In genomic region chr9:61348036-61348435, GRCm38 (mm10) we compare ENCODE assay signal across 16 mouse cellular contexts. TPM values are rescaled to one million over a fixed set of nuclear protein-coding genes. Genes with fewer than 3 reads are reported as not detected.
A peak's percentile ranks its signal among the peaks of the same experiment; 100 is the strongest.
DNase-seq lines count a peak whose midpoint lies in the region; ATAC-seq lines count a peak whose summit lies in the region.
"Had no signal": no experiment of that assay in that cellular context is flagged by ENCODE, and none has a peak within 500 bp of the region (broad histone marks: within the 10 kb centered on the region; RNA-seq: fewer than 3 reads in every experiment).

No protein-coding gene starts in this region.

- H3K4me1 ChIP-seq in embryonic facial prominence, embryonic 14.5 days (ENCODE audit: control insufficient read depth, insufficient read depth, low read length), result no peaks in the 10 kb centered on the region
- H3K4me1 ChIP-seq in embryonic facial prominence, embryonic 10.5 days, result peaks cover 69% of the 10 kb centered on the region

- peak; percentile 59; the same call in 1 of the 2 replicates for ATAC-seq in embryonic facial prominence, embryonic 14.5 days (ENCODE audit: low read depth)
- ATAC-seq: intestine, embryonic 15.5 days had no signal

- DNase-seq in embryonic facial prominence, embryonic 14.5 days (ENCODE audit: low spot score), result no peak
- no peak for DNase-seq in embryonic facial prominence, embryonic 10.5 days (ENCODE audit: low spot score)
- DNase-seq in spleen, postnatal 36 days (ENCODE audit: low spot score in 2 of 2), result peak; percentile 45 to 47
- no peak for DNase-seq in spleen, adult 12 weeks (ENCODE audit: low spot score)
- peak; percentile 44 to 74 for DNase-seq in kidney, postnatal 25 days
- peak; percentile 69 for DNase-seq in splenic B cell, adult 2 months (ENCODE audit: low read depth, low spot score)
- DNase-seq in ovary, postnatal 36 days (ENCODE audit: low spot score), result no peak
- DNase-seq in adrenal gland, adult 8-10 months, result no peak
- DNase-seq: heart, adult 2 months; heart, postnatal 14 days; liver; thymus, postnatal 25 days had no signal

- 0 out of 2 replicates have a peak, but pooled peaks cover 10% of the 10 kb centered on the region for H3K27me3 ChIP-seq in embryonic facial prominence, embryonic 14.5 days (replicated peaks; ENCODE audit: control insufficient read depth, insufficient read depth, low read length)
- H3K27me3 ChIP-seq in embryonic facial prominence, embryonic 10.5 days (replicated peaks; ENCODE audit: low read depth, poor library complexity, severe bottlenecking), result peaks cover 75% of the 10 kb centered on the region
- no peaks in the 10 kb centered on the region for H3K27me3 ChIP-seq in splenic B cell, adult 2 months (ENCODE audit: control insufficient read depth, insufficient read depth, low read length, poor library complexity, severe bottlenecking)
- H3K27me3 ChIP-seq: intestine, embryonic 15.5 days had no signal

- no peak overlapping the region for H3K4me2 ChIP-seq in embryonic facial prominence, embryonic 14.5 days (ENCODE audit: low read depth, low read length)
- H3K4me2 ChIP-seq: embryonic facial prominence, embryonic 13.5 days; intestine, embryonic 15.5 days had no signal

- no peak overlapping the region for H3K9ac ChIP-seq in embryonic facial prominence, embryonic 14.5 days (ENCODE audit: low read depth, low read length)
- H3K9ac ChIP-seq: embryonic facial prominence, embryonic 13.5 days; intestine, embryonic 15.5 days had no signal

- no peaks in the 10 kb centered on the region for H3K9me3 ChIP-seq in embryonic facial prominence, embryonic 14.5 days (ENCODE audit: control insufficient read depth, low read length)
- no peaks in the 10 kb centered on the region for H3K9me3 ChIP-seq in embryonic facial prominence, embryonic 10.5 days
- H3K9me3 ChIP-seq: embryonic facial prominence, embryonic 13.5 days; intestine, embryonic 15.5 days; megakaryocyte, embryonic 14.5 days had no signal

- WGBS in embryonic facial prominence, embryonic 14.5 days, result 81% methylated on average over 9 of the region's 9 CpGs
- WGBS in embryonic facial prominence, embryonic 10.5 days, result 90% methylated on average over 9 of the region's 9 CpGs

- H3K27ac ChIP-seq in embryonic facial prominence, embryonic 14.5 days (replicated peaks; ENCODE audit: low read depth, low read length), result no peak overlapping the region
- H3K27ac ChIP-seq in embryonic facial prominence, embryonic 10.5 days (replicated peaks), result no peak overlapping the region
- H3K27ac ChIP-seq: embryonic facial prominence, embryonic 13.5 days; heart, adult 2 months; intestine, embryonic 15.5 days; left cerebral cortex, adult 2 months had no signal

- no peak overlapping the region for H3K4me3 ChIP-seq in embryonic facial prominence, embryonic 14.5 days (ENCODE audit: low read depth, low read length)
- H3K4me3 ChIP-seq in embryonic facial prominence, embryonic 10.5 days, result no peak overlapping the region
- H3K4me3 ChIP-seq: embryonic facial prominence, embryonic 13.5 days; heart, adult 2 months; intestine, embryonic 15.5 days; left cerebral cortex, adult 2 months; megakaryocyte, embryonic 14.5 days had no signal

- H3K36me3 ChIP-seq in embryonic facial prominence, embryonic 14.5 days (ENCODE audit: control insufficient read depth, insufficient read depth, low read length), result no peaks in the 10 kb centered on the region
- no peaks in the 10 kb centered on the region for H3K36me3 ChIP-seq in embryonic facial prominence, embryonic 10.5 days (replicated peaks)
- H3K36me3 ChIP-seq in splenic B cell, adult 2 months (ENCODE audit: control insufficient read depth, insufficient read depth, low read length, poor library complexity, severe bottlenecking), result no peaks in the 10 kb centered on the region
- H3K36me3 ChIP-seq: embryonic facial prominence, embryonic 13.5 days; intestine, embryonic 15.5 days had no signal

RNA-seq across cellular contexts. Expression of gene Tle3, which starts 24.1 kb away (rescaled TPM):
- polyA plus RNA-seq in embryonic facial prominence, embryonic 14.5 days (2014; fragmentation: Nextera tagmentation; extraction: Ambion mirVana), result 25.5 and 31.4 TPM in 2 replicates
- 50.3 and 51.9 TPM in 2 replicates for polyA plus RNA-seq in embryonic facial prominence, embryonic 10.5 days (2016; fragmentation: Nextera tagmentation; extraction: Ambion mirVana)
- 100 to 1,000 TPM; 100 to 139 (median 108) TPM for total RNA-seq in adrenal gland, adult 8-10 months (2022)

Comparison
In these comparisons a context has a peak if more than half of its experiments do, and no peak if none do; other contexts are left out.
1. DNase-seq: peak in spleen, postnatal 36 days (2 of 2), kidney, postnatal 25 days (2 of 2) and splenic B cell, adult 2 months (single experiment); none in embryonic facial prominence, embryonic 14.5 days (single experiment), embryonic facial prominence, embryonic 10.5 days (single experiment), spleen, adult 12 weeks (single experiment), ovary, postnatal 36 days (single experiment) and adrenal gland, adult 8-10 months (single experiment).